Mouse (Mus musculus) neural tube, embryonic 15.5 days (tissue): ENCODE measurements around the gene Gm20431. TPM values are rescaled to one million over a fixed set of nuclear protein-coding genes. Genes with fewer than 3 reads are reported as not detected.

Experiments used
- ATAC-seq: fragments of 200-750 bp; cut with Nextera tagmentation; 2 replicates; pipeline ENCODE4 v1.8.0; 2017; ENCODE audit warnings: mild to moderate bottlenecking, moderate TSS enrichment, moderate library complexity; ENCODE audit not compliant: low FRiP score
- H3K27ac ChIP-seq: fragments of 300-500 bp; sonication (generic); replicated peaks from 2 replicates; pipeline ENCODE4 v1.5.1; 2015; ENCODE audit warnings: mild to moderate bottlenecking, inconsistent platforms
- H3K27me3 ChIP-seq: fragments of 300-500 bp; sonication (generic); replicated peaks from 2 replicates; pipeline ENCODE4 v1.6.1; 2015; ENCODE audit warnings: inconsistent platforms
- H3K36me3 ChIP-seq: fragments of 300-500 bp; sonication (generic); 2 replicates; pipeline ENCODE4 v1.6.1; 2015; ENCODE audit warnings: inconsistent platforms
- H3K4me1 ChIP-seq: fragments of 300-500 bp; sonication (generic); 2 replicates; pipeline ENCODE4 v1.6.1; 2015; ENCODE audit warnings: inconsistent platforms
- H3K4me2 ChIP-seq: fragments of 300-500 bp; sonication (generic); 2 replicates; pipeline ENCODE4 v1.6.1; 2015; ENCODE audit warnings: inconsistent platforms, mild to moderate bottlenecking, moderate library complexity
- H3K4me3 ChIP-seq: fragments of 300-500 bp; sonication (generic); replicated peaks from 2 replicates; pipeline ENCODE4 v1.5.1; 2015; ENCODE audit warnings: mild to moderate bottlenecking, inconsistent platforms
- H3K9ac ChIP-seq: fragments of 300-500 bp; sonication (generic); replicated peaks from 2 replicates; pipeline ENCODE4 v1.6.1; 2015; ENCODE audit warnings: mild to moderate bottlenecking, inconsistent platforms
- H3K9me3 ChIP-seq: fragments of 300-500 bp; sonication (generic); replicated peaks from 2 replicates; pipeline ENCODE4 v1.6.1; 2016; ENCODE audit warnings: inconsistent platforms
- WGBS: fragments of 180-500 bp; shearing (Covaris S2); methylation state at CpG from one replicate; pipeline ENCODE4 v1.1.7; 2015; ENCODE audit warnings: mixed read lengths; 5-methylcytosine and 5-hydroxymethylcytosine counted together
- polyA plus RNA-seq: library from polyadenylated mRNA; unstranded; fragments of >200 nt; fragmentation: Nextera tagmentation; extraction: Ambion mirVana; gene quantifications from 2 replicates; pipeline ENCODE4 v1.2.1, GENCODE M21; 2015

Gene Gm20431
- polyA plus RNA-seq, 1 experiment from 2014 or later: 13.8 TPM

- no peaks in the 10 kb centered on the region for H3K9me3 ChIP-seq
- peak overlapping the region; percentile 46 for H3K27ac ChIP-seq
- H3K27me3 ChIP-seq: 0 out of 2 replicates have a peak, but pooled peaks cover 9% of the 10 kb centered on the region
- no peak overlapping the region for H3K4me3 ChIP-seq
- no peaks in the 10 kb centered on the region for H3K36me3 ChIP-seq
- H3K4me2 ChIP-seq: no peak overlapping the region
- ATAC-seq: no peak
- WGBS: 45% methylated on average over 14 of the region's 14 CpGs
- H3K9ac ChIP-seq: no peak overlapping the region
- peaks cover 31% of the 10 kb centered on the region for H3K4me1 ChIP-seq
These were observed 65.5 kb downstream of the Gm20431 start for GRCm38 (mm10) chr2:167595761-167596171.

DNA sequence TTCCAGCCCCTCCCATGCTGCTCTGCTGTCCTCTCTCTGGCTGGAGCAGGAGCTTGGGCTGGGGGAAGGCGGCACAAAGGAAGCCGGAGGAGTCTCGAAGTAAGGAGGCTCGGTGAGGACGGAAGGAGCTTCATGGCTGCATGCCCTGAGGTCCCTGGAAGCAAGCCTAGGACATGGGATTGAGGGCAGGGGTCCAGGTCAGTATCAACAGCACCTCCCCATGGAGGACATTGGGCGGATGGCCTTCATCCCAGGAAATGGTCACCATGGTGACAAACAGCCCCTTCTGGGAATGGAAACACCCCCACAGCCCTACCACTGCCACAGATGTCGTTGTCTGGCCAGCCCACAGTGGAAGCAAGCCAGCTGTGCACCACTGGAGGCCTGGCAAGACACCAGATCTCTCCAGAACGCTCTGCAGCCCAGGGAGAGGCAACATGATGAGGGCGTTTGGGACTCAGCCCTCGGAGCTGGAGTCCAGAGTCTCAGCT is 66.8 kb downstream of the Gm20431 start:
- Histone ChIP-seq H3K27me3 (peaks cover 9% of the 10 kb centered on the region; the same call in 1 of the 2 replicates), H3K36me3 (no peaks in the 10 kb centered on the region), H3K9ac (no peak overlapping the region), H3K4me1 (peaks cover 31% of the 10 kb centered on the region), H3K4me2 (no peak overlapping the region), H3K4me3 (no peak overlapping the region), H3K9me3 (no peaks in the 10 kb centered on the region), H3K27ac (peak overlapping the region; percentile 54)
- peak; percentile 43 for ATAC-seq
- WGBS: 31% methylated on average over 10 of the region's 10 CpGs

DNA sequence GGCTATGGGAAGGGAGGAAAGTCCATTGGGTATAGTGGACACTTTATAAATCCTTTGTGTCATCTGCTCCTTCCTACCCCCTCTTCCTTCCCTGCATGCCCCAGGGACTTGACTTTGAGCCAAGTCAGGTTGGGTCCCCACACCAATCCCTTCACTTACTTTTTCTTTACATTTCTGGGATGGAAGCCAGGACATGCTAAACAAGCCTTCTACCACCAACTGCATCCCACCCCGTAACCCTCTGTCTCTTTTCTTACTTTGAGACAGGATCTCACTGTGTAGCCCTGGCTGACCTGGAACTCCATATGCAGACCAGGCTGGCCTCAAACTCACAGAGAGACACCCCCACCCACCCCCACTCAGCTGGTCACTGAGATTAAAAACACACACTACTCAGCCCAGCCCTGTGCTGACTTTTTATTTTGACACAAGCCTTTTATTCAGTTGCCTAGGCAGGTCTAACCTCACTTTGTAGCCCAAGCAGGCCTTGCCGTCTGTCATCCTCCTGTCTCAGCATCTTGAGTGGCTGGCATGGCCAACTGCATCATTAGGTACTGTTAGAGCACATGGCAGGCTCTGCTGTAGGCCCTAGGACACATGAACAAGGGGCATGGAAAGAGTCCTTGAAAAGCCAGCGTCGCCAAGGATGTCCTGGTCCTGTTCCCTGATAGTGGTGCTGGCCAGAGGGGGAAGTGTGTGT is 67.6 kb downstream of the Gm20431 start:
- Histone ChIP-seq H3K9me3 (no peaks in the 10 kb centered on the region), H3K36me3 (no peaks in the 10 kb centered on the region), H3K4me1 (peaks cover 34% of the 10 kb centered on the region), H3K4me3 (no peak overlapping the region), H3K4me2 (no peak overlapping the region), H3K27ac (peak overlapping the region; percentile 54), H3K27me3 (peaks cover 7% of the 10 kb centered on the region; the same call in 1 of the 2 replicates), H3K9ac (no peak overlapping the region)
- no peak for ATAC-seq
- WGBS: 85% methylated on average over 4 of the region's 4 CpGs

DNA sequence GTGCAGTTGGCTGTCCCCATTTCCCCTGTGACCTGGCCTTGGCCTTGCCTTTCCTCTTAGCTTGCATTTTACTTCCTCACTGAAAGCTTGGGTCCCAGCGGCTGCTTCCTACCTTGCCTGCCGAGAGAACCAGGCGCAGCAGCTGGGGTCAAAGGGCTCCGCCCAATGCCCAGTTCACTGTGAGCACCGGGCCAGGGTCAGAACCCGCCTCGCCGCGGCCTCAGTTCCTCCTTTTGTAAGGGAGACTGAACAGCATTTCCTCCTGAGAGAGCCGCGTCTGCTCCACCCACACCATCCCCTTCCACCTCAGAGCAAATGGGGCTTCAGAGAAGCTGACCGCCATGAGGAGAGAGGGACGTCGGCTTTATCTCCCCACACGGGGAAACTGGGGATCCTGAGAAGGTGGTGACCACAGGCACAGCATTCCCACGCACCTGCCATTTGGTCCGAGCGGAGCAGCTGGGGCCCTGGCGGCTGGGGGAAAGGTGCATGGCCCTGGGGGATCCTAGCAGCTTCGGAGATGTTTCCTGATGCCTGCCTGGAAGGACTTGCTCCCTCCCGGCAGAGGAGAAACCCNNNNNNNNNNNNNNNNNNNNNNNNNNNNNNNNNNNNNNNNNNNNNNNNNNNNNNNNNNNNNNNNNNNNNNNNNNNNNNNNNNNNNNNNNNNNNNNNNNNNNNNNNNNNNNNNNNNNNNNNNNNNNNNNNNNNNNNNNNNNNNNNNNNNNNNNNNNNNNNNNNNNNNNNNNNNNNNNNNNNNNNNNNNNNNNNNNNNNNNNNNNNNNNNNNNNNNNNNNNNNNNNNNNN is 72.3 kb downstream of the Gm20431 start:
- Histone ChIP-seq H3K4me1 (peaks cover 8% of the 10 kb centered on the region; the same call in 1 of the 2 replicates), H3K9ac (no peak overlapping the region), H3K4me3 (no peak overlapping the region), H3K27ac (no peak overlapping the region; the same call in 1 of the 2 replicates), H3K27me3 (no peaks in the 10 kb centered on the region; the same call in 1 of the 2 replicates), H3K36me3 (no peaks in the 10 kb centered on the region), H3K4me2 (peak overlapping the region; percentile 29), H3K9me3 (no peaks in the 10 kb centered on the region)
- 14% methylated on average over 21 of the region's 21 CpGs for WGBS
- 0 out of 2 replicates have a peak, but pooled peaks have one; percentile 8 for ATAC-seq

- 17% methylated on average over 9 of the region's 9 CpGs for WGBS
- peaks cover 12% of the 10 kb centered on the region for H3K4me1 ChIP-seq
- no peak for ATAC-seq
These were observed 74.3 kb downstream of the Gm20431 start for GRCm38 (mm10) chr2:167586976-167587375.

GRCm38 (mm10) chr2:167586041-167586440 is 75.3 kb downstream of the Gm20431 start:
- Histone ChIP-seq H3K4me3 (no peak overlapping the region), H3K27ac (peak overlapping the region; percentile 60; the same call in 1 of the 2 replicates), H3K9me3 (no peaks in the 10 kb centered on the region), H3K4me1 (peaks cover 12% of the 10 kb centered on the region), H3K4me2 (no peak overlapping the region), H3K36me3 (no peaks in the 10 kb centered on the region), H3K27me3 (no peaks in the 10 kb centered on the region; the same call in 1 of the 2 replicates), H3K9ac (no peak overlapping the region)
- no peak for ATAC-seq
- 33% methylated on average over 8 of the region's 8 CpGs for WGBS

More at GRCm38 (mm10) chr2:167586976-167587375, 74.3 kb downstream of the Gm20431 start:
- H3K36me3 ChIP-seq: no peaks in the 10 kb centered on the region
- no peak overlapping the region for H3K4me2 ChIP-seq
- H3K27me3 ChIP-seq: no peaks in the 10 kb centered on the region; the same call in 1 of the 2 replicates
- no peak overlapping the region for H3K4me3 ChIP-seq
- no peak overlapping the region for H3K27ac ChIP-seq
- no peaks in the 10 kb centered on the region for H3K9me3 ChIP-seq
- no peak overlapping the region for H3K9ac ChIP-seq

DNA sequence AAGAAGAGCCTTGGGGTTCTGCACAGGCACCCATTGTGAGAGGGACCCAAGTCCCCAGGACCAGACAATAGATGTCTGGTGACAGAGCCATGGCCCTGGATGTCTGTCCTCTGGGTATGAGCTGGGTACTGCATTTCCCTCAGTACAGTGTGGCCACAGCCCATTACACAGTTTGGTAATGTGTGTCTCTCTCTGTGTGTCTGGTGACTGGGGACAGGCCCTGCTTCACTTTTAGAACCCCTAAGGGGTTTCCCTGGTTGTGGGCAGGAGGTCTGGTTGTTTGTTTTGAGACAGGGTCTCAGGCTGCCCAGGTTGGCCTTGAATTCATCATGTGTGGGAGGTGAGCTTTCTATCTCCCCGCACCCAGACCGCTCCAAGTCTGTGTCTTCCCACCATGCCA is 76.0 kb downstream of the Gm20431 start:
- ATAC-seq: no peak
- H3K4me3 ChIP-seq: no peak overlapping the region
- H3K36me3 ChIP-seq: no peaks in the 10 kb centered on the region
- H3K9me3 ChIP-seq: no peaks in the 10 kb centered on the region
- 92% methylated on average over 2 of the region's 2 CpGs for WGBS
- H3K27ac ChIP-seq: no peak overlapping the region
- no peaks in the 10 kb centered on the region; the same call in 1 of the 2 replicates for H3K27me3 ChIP-seq
- peaks cover 12% of the 10 kb centered on the region for H3K4me1 ChIP-seq
- no peak overlapping the region for H3K9ac ChIP-seq
- no peak overlapping the region for H3K4me2 ChIP-seq

- WGBS: 26% methylated on average over 10 of the region's 10 CpGs
- no peaks in the 10 kb centered on the region for H3K27me3 ChIP-seq
- ATAC-seq: no peak
- no peak overlapping the region for H3K4me3 ChIP-seq
- H3K9me3 ChIP-seq: no peaks in the 10 kb centered on the region
- peaks cover 6% of the 10 kb centered on the region for H3K4me1 ChIP-seq
- no peak overlapping the region for H3K9ac ChIP-seq
- no peak overlapping the region for H3K27ac ChIP-seq
- no peak overlapping the region for H3K4me2 ChIP-seq
- no peaks in the 10 kb centered on the region for H3K36me3 ChIP-seq
These were observed 77.9 kb downstream of the Gm20431 start for GRCm38 (mm10) chr2:167583161-167583952.

GRCm38 (mm10) chr2:167578521-167578920 is 82.8 kb downstream of the Gm20431 start:
- Histone ChIP-seq H3K9me3 (no peaks in the 10 kb centered on the region), H3K9ac (no peak overlapping the region), H3K27ac (no peak overlapping the region), H3K4me2 (no peak overlapping the region), H3K36me3 (no peaks in the 10 kb centered on the region), H3K27me3 (no peaks in the 10 kb centered on the region), H3K4me1 (peaks cover 6% of the 10 kb centered on the region), H3K4me3 (no peak overlapping the region)
- no peak for ATAC-seq
- whole genome bisulfite sequencing: 36% methylated on average over 5 of the region's 5 CpGs

GRCm38 (mm10) chr2:167577186-167577785 is 84.0 kb downstream of the Gm20431 start:
- 70% methylated on average over 9 of the region's 9 CpGs for WGBS
- no peaks in the 10 kb centered on the region for H3K36me3 ChIP-seq
- no peaks in the 10 kb centered on the region for H3K9me3 ChIP-seq
- no peak overlapping the region for H3K4me2 ChIP-seq
- H3K4me1 ChIP-seq: no peaks in the 10 kb centered on the region
- ATAC-seq: no peak
- H3K9ac ChIP-seq: no peak overlapping the region
- no peak overlapping the region for H3K27ac ChIP-seq
- no peaks in the 10 kb centered on the region for H3K27me3 ChIP-seq
- no peak overlapping the region for H3K4me3 ChIP-seq

DNA sequence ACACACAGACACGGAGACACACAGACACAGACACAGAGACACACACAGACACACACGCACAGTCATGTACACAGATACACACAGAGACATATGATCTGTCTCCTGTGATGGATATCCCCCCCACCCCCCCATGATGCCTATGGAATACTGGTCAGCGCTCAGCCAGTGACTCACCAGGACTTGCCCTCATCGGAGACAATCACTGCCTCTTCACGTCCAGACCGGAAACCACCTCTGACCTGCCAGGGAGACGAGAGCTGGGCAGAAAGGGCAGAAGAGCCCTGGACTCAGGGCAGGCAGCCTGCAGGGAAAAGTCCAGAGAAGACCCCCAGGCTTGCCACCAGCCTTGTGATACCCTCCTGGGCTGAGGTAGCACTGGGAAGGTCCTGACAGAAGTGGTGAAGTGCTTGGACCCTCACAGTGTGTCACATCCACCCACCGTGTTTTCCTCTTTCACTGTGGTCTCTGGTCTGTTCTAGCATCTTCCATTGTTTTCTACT is 85.1 kb downstream of the Gm20431 start:
- Histone ChIP-seq H3K27me3 (no peaks in the 10 kb centered on the region), H3K4me2 (no peak overlapping the region), H3K27ac (no peak overlapping the region), H3K9ac (no peak overlapping the region), H3K9me3 (no peaks in the 10 kb centered on the region), H3K4me1 (no peaks in the 10 kb centered on the region), H3K4me3 (no peak overlapping the region), H3K36me3 (no peaks in the 10 kb centered on the region)
- 85% methylated on average over 8 of the region's 8 CpGs for WGBS
- ATAC-seq: no peak
